Mouse (Mus musculus): ENCODE data around the gene Foxn4. TPM values are rescaled to one million over a fixed set of nuclear protein-coding genes. Genes with fewer than 3 reads are reported as not detected.
A peak's percentile ranks its signal among the peaks of the same experiment; 100 is the strongest.

Foxn4 gene
- polyA plus RNA-seq, 1 experiment, result 1.1 TPM

DNA sequence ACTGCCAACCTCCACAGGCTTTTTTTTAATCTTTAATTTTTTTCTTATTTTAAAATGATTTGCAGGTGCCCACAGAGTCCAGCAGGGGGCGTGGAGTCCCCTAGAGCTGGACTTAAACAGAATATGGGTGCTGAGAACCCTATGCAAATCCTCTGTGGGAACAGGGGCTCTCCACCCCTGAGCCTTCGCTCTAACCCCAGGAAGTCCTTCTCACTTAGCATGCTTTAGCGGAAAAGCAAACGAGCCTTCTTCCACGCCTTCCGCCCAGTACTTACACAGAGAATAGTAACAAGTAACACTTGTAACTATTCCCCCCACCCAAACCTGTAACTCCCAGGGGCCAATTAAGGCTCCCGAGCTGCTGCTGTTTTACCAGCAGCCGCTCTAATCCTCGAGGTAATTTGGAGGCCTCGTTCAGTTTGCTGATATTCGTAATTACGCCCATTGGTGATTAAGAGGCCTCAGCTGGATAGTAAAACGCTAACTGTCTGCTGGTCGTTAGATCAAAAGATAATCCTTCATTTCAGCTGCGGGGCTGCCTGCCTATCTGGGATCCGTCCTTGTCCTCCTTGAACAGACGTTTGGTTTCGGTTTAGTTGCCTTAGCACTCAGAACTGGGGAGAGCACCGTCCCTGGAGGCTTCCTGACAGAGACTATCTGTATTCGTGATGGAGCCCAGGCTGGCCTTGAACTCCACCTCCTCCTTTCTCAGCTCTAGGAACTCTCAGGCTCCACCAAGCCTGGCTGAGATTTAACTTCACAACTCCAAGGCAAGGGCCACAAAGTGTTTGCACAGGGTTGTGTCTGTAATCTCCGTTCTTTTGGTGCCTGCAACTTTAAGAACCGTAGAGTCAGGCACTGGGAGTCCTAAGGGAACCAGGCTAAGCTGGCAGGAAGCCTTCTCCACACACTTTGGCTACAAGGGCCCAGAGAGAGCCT, 23.4 kb upstream of the Foxn4 start:
- DNase-seq (ENCODE audit: low read depth), result peak; percentile 70

DNA sequence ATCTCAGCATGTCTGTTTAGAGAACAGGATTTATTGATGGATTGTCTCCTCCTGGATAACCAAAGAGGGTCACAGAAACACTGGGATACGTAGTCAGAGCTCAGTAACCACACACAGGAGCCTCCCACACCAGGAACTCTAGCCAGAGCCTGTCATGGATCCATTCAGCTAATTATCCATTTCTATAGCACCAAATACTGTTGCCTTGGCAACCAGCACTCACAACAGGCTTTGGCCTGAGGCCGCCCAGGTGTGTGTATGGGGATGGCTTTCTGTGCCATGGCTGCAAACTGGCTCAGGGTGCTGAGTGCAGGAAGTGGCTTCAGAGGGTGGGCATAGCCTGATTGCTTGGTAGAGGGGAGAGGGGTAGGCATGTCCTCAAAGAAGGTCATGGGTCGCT, 16.4 kb upstream of the Foxn4 start:
- peak; percentile 79 for DNase-seq (ENCODE audit: low read depth)

More for the DNA sequence above, 23.4 kb upstream of the Foxn4 start:
- TF ChIP-seq CTCF (IDR thresholded peaks at IDR 0.05; ENCODE audit: borderline replicate concordance, extremely low read depth, insufficient read depth, insufficient read length), result peak; percentile 54; the same call in 1 of the 2 replicates
- TF ChIP-seq POLR2A (IDR thresholded peaks at IDR 0.05; ENCODE audit: borderline replicate concordance, extremely low read depth, insufficient read depth, insufficient read length, poor library complexity, severe bottlenecking), result no peak

DNA sequence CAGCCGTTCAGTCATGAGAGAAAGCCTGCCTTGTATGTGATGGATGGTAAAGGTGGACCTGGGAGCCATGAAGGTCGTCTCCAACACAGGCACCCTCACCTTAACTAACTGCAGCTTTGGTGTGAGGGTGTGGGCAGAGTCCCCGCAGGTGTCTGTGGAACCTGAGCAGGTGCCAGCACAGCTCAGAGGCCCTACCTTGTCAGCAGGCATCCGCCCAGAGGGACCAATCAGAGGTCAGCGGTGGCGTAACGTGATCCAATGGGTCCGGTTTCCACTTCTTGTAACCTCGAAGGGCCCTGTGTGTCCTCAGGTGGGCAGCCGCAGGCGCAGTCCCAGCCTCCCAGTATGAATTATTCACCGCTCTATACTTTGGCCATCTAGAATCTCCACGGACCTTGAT, 15.3 kb upstream of the Foxn4 start, which contains the start of gene Myo1h:
TSS of gene Myo1h (plus strand) at position 293 of the 400 bp plus-strand sequence.
- TF ChIP-seq CTCF (IDR thresholded peaks at IDR 0.05; ENCODE audit: borderline replicate concordance, extremely low read depth, insufficient read depth, insufficient read length), result no peak
- no peak for TF ChIP-seq POLR2A (IDR thresholded peaks at IDR 0.05; ENCODE audit: borderline replicate concordance, extremely low read depth, insufficient read depth, insufficient read length, poor library complexity, severe bottlenecking)
- DNase-seq (ENCODE audit: low read depth), result no peak

More for the DNA sequence above, 16.4 kb upstream of the Foxn4 start:
- TF ChIP-seq POLR2A (IDR thresholded peaks at IDR 0.05; ENCODE audit: borderline replicate concordance, extremely low read depth, insufficient read depth, insufficient read length, poor library complexity, severe bottlenecking), result no peak
- TF ChIP-seq CTCF (IDR thresholded peaks at IDR 0.05; ENCODE audit: borderline replicate concordance, extremely low read depth, insufficient read depth, insufficient read length), result no peak

DNA sequence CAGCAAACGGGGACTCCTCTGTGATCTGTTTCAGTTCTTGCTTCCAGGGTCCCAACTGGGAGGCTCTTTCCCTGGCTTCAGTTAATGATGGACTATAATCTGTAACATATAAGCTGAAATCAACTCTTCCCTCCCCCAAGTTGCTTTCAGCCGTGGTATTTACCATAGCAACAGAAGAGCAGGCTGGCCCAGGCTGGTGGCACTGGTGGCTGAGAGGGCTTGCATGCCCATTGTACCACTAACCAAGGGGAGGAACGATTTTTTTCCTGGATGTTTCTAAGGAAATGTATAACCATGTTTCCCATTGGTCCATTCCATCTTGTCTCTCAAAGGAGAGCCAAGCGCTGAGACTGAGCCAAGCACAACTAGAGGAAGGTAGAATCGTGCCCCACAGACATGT, 14.8 kb upstream of the Foxn4 start:
- TF ChIP-seq POLR2A (IDR thresholded peaks at IDR 0.05; ENCODE audit: borderline replicate concordance, extremely low read depth, insufficient read depth, insufficient read length, poor library complexity, severe bottlenecking) (no peak), CTCF (IDR thresholded peaks at IDR 0.05; ENCODE audit: borderline replicate concordance, extremely low read depth, insufficient read depth, insufficient read length) (no peak)
- no peak for DNase-seq (ENCODE audit: low read depth)

DNA sequence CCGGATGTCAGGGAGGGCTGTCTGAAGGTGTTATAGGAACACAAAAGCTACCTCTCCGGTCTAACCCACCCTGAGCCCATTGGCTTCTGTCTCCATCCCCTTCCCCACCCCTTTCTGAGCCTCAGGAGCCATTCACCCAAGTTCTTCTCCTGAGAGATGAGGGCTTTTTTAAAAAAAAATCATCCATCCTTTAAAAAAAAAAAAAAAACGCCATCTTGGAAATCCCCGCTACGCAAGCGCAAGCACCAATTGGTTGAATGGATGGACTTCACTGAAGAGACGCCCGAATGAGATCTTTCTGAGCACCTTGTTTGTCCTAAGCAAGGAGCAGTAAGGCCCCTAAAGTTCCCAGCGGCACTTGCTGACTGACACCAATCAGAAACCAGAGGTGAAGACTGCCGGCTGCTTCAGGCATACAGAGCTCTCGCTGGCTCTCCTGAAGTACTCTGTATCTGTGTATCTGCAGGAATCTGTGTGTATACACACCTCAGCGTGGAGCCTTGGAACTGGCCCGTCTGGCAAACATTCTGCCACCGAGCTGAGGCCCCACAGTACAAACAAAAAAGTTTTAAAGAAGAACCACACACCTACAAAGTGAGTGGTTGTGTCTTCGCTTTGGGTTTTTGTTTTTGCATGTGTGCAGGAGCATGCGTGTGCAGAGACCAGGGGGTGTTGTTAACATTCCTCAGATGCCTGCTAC, 13.4 kb upstream of the Foxn4 start:
- TF ChIP-seq CTCF (IDR thresholded peaks at IDR 0.05; ENCODE audit: borderline replicate concordance, extremely low read depth, insufficient read depth, insufficient read length) (no peak), POLR2A (IDR thresholded peaks at IDR 0.05; ENCODE audit: borderline replicate concordance, extremely low read depth, insufficient read depth, insufficient read length, poor library complexity, severe bottlenecking) (no peak)
- no peak for DNase-seq (ENCODE audit: low read depth)

DNA sequence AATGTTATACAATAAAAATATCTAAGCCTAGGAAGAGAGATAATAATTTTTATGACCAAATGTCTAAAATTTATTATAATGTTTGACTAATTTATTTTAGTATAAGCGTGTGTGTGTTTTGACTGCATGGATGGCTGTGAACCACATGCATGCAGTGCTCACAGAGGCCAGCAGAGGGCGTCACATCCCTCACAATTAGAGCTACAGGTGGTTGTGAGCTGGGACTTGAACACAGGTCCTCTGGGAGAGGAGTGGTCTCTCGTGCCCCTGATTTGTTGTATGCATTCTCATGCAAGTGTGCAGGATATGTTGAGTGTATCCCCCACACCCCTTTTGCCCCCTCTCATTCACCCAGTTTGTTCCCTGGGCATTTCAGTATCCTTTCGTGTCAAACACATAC, 12.5 kb upstream of the Foxn4 start:
- TF ChIP-seq CTCF (IDR thresholded peaks at IDR 0.05; ENCODE audit: borderline replicate concordance, extremely low read depth, insufficient read depth, insufficient read length) (peak; percentile 55), POLR2A (IDR thresholded peaks at IDR 0.05; ENCODE audit: borderline replicate concordance, extremely low read depth, insufficient read depth, insufficient read length, poor library complexity, severe bottlenecking) (no peak)
- no peak for DNase-seq (ENCODE audit: low read depth)

DNA sequence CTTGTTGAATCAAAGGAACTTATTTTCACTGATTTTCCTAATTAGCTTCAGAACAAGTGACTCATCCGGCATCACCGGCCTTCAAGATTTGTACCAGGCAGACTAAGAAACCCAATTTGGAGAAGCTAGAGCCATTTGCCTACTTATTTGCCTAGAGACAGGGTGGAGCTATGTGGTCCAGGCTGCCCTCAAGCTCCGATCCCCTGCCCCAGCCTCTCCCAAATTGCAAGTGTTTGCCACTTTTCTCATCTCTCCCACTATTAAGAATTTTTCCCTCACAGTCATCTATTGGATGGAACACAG, 11.7 kb upstream of the Foxn4 start:
- TF ChIP-seq POLR2A (IDR thresholded peaks at IDR 0.05; ENCODE audit: borderline replicate concordance, extremely low read depth, insufficient read depth, insufficient read length, poor library complexity, severe bottlenecking) (no peak), CTCF (IDR thresholded peaks at IDR 0.05; ENCODE audit: borderline replicate concordance, extremely low read depth, insufficient read depth, insufficient read length) (no peak)
- no peak for DNase-seq (ENCODE audit: low read depth)

DNA sequence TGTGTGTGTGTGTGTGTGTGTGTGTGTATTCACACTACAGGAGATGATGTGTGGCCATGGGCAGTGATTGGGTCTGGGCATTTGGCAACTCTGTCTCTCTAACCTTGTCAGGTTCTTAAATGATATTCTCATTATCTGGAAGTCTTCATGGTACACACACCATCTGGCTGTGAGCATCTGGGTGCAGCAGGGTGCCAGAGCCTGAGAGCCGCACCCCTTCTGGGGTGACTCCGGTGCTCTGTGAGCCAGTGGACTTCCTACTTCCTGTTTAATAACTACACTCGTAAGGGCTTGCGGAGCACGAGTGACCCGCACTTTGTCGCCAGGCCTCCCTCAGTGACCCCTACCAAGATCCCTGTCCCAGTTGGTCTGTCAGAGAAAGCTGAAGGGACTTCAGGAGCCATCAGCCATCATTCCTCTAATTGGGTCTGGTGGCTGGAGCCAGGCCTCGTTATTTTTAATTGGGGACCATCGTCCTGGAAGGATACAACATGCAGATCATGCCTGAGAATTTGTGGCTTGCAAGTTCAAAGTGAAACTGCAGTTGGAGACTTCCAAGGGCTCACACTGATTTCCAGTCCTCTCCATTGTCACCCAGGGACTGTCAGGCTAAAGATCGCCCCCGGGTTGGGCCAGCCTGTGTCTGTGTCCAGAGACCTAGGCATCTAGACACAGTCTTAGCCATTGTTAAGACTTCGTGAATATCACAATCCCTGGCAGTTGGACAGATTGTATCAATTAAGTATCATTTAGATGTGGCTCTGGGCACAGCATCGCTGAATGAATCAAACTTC, 11.2 kb upstream of the Foxn4 start:
- peak; percentile 90 for DNase-seq (ENCODE audit: low read depth)
- TF ChIP-seq CTCF (IDR thresholded peaks at IDR 0.05; ENCODE audit: borderline replicate concordance, extremely low read depth, insufficient read depth, insufficient read length) (no peak), POLR2A (IDR thresholded peaks at IDR 0.05; ENCODE audit: borderline replicate concordance, extremely low read depth, insufficient read depth, insufficient read length, poor library complexity, severe bottlenecking) (no peak)

DNA sequence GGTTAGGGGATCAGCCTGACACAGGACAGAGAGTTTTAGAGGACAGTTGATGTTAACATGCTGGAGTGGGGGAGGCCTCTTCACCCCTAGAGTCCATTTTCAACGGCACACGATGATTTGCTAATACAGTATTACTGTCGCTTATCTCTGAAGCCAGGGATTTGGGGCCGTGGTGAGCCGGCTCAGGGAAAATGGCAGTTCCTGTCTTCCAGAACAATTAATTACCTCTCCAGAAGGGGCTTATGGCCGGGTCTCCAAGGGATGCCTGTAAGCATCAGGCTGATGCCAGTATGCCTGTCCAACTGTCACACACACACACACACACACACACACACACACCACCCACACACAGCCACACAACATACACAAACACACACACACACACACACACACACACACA, 8.7 kb upstream of the Foxn4 start:
- peak; percentile 68 for DNase-seq (ENCODE audit: low read depth)
- TF ChIP-seq POLR2A (IDR thresholded peaks at IDR 0.05; ENCODE audit: borderline replicate concordance, extremely low read depth, insufficient read depth, insufficient read length, poor library complexity, severe bottlenecking), result no peak
- TF ChIP-seq CTCF (IDR thresholded peaks at IDR 0.05; ENCODE audit: borderline replicate concordance, extremely low read depth, insufficient read depth, insufficient read length), result no peak

DNA sequence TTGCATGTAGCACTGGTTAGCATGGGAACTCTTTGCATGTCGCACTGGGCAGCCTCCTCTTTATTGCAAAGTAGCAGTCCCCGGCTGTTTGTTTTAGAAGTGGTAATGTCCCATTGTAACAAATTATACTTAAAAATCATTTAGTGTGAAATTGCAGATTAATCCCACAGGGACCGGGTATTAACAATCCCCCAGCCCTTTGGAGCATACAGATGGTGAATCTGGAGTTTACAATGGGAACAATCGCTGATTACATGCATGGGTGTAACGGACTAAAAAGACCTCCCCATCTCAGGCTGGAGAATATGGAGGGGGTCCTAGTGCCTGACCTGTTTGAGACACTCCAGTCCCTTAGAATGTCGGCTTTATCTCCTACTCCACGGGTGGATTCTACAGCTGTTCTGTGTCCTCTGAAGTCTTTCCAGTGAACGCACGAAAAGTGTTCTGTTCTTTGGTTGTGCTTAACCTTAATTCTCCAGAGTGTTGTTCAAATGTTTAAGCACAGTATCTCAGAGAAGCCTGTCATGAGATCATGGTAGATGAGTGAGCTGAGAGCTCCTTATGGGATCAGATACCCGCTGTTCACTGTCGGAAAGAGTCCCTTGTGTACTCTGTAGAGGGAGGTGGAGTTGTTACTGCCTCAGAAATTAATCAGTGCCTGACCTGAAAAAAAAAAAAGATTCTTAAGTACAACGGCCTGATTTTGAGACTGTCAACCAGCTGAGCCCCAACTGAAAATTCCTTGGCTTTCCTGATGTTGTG, 6.0 kb upstream of the Foxn4 start:
- TF ChIP-seq POLR2A (IDR thresholded peaks at IDR 0.05; ENCODE audit: borderline replicate concordance, extremely low read depth, insufficient read depth, insufficient read length, poor library complexity, severe bottlenecking) (no peak), CTCF (IDR thresholded peaks at IDR 0.05; ENCODE audit: borderline replicate concordance, extremely low read depth, insufficient read depth, insufficient read length) (no peak)
- peak; percentile 84 for DNase-seq (ENCODE audit: low read depth)
